Mouse (Mus musculus) right cerebral cortex, postnatal 4 days (tissue): ENCODE measurements around the gene Tmem150a.
A peak's percentile ranks its signal among the peaks of the same experiment; 100 is the strongest.

Experiments used
- DNase-seq: peaks from one replicate; pipeline ENCODE4 v3.0.0-alpha.2; 2022

Gene Tmem150a

DNA sequence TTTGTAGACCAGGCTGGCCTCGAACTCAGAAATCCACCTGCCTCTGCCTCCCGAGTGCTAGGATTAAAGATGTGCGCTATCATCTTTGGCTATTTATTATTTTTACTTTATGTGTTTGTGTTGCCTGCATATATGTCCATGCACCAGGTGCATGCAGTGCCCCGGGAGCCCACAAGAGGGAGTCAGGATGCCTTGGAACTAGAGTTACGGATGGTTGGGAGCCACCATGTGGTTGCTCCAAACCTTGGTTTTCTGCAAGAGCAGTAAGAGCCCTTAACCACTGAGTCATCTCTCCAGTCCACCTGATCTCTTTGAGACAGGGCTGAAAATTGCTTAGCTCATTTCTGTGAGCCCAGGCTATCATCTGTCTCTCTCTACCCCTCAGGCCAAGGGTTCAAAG lies 51.9 kb downstream of the Tmem150a start:
- peak; percentile 76 for DNase-seq
